Mouse (Mus musculus): ENCODE measurements around the gene Dock8.
A peak's percentile ranks its signal among the peaks of the same experiment; 100 is the strongest.

- TF ChIP-seq CTCF (IDR thresholded peaks at IDR 0.05; ENCODE audit: low read depth, low read length), result 0 out of 2 replicates have a peak, but pooled peaks have one; percentile 10
- no peak for TF ChIP-seq POLR2A (IDR thresholded peaks at IDR 0.05; ENCODE audit: extremely low read depth, insufficient read depth, low read length)
Observed at GRCm38 (mm10) chr19:24958531-24958930, 40.8 kb upstream of the Dock8 start.

Data from liver, adult 2 months (tissue).